7 mouse cellular contexts compared by ENCODE assay signal in the genomic region with DNA sequence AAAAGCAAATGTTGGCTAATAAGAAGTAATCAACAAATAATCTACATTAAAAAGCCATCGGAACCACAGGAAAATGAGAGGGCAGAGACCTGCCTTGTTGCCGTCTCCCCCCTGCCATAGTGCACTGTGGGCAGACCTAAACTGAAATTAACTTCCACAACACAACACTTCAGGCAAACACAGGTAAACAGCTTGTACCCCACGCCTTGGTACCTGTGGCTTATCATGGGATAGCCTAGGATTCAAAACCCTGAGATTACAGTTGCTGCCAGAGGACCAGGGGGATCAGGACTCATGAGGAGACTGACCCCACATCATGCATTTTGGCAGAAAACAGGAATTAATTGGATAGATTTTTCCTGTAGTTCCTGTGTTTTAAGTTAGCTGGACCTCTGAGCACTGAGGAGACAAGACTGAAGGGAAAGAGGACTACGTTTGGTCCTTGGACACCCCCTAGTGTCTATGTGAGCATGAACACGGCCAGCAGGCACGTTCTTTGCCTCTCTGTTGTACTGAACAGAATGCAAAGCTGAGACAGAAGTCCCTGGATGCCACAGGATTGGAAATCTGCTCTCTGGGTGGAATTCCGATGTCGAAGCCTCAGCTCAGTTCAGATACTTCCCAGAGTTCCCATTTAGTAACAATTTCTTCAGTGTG.
DNase-seq lines count a peak whose midpoint lies in the region; ATAC-seq lines count a peak whose summit lies in the region.

No protein-coding gene starts in this region.

- H3K36me3 ChIP-seq in hindbrain, embryonic 16.5 days (ENCODE audit: control insufficient read depth, insufficient read depth, low read length): no peaks in the 10 kb centered on the region
- no peaks in the 10 kb centered on the region for H3K36me3 ChIP-seq in stomach, embryonic 16.5 days (ENCODE audit: control insufficient read depth, insufficient read depth, low read length)

- H3K4me1 ChIP-seq in hindbrain, embryonic 16.5 days (ENCODE audit: control insufficient read depth, insufficient read depth, low read depth, low read length): no peaks in the 10 kb centered on the region; the same call in 1 of the 2 replicates
- H3K4me1 ChIP-seq in stomach, embryonic 16.5 days (ENCODE audit: control insufficient read depth, insufficient read depth, low read length): no peaks in the 10 kb centered on the region

- 37% methylated on average over 8 of the region's 8 CpGs for WGBS in hindbrain, embryonic 16.5 days
- whole genome bisulfite sequencing in stomach, embryonic 16.5 days: 48% methylated on average over 8 of the region's 8 CpGs

- no peak overlapping the region for H3K4me3 ChIP-seq in hindbrain, embryonic 16.5 days (ENCODE audit: low read length)
- no peak overlapping the region for H3K4me3 ChIP-seq in stomach, embryonic 16.5 days (replicated peaks; ENCODE audit: low read length)

- H3K27ac ChIP-seq in hindbrain, embryonic 16.5 days (ENCODE audit: low read depth, low read length): peak overlapping the region; percentile 12; the same call in 1 of the 2 replicates
- H3K27ac ChIP-seq in stomach, embryonic 16.5 days (ENCODE audit: low read length): no peak overlapping the region

- H3K4me2 ChIP-seq in hindbrain, embryonic 16.5 days (ENCODE audit: low read length): no peak overlapping the region
- no peak overlapping the region for H3K4me2 ChIP-seq in stomach, embryonic 16.5 days (ENCODE audit: low read depth, low read length)

- H3K27me3 ChIP-seq in hindbrain, embryonic 16.5 days (replicated peaks; ENCODE audit: control insufficient read depth, insufficient read depth, low read length): no peaks in the 10 kb centered on the region
- no peaks in the 10 kb centered on the region for H3K27me3 ChIP-seq in stomach, embryonic 16.5 days (ENCODE audit: control insufficient read depth, insufficient read depth, low read length)

- peak; percentile 85 for DNase-seq in ES-CJ7 (ENCODE audit: low read depth, low spot score)
- peak; percentile 23 for DNase-seq in adrenal gland, adult 2 months
- DNase-seq in fibroblast of lung, adult 2 months (ENCODE audit: low read depth): peak; percentile 7
- peak; percentile 29 to 54 for DNase-seq in layer of hippocampus, postnatal 25 days (ENCODE audit: extremely low spot score in 1 of 2, low spot score in 1 of 2)

- H3K9me3 ChIP-seq in hindbrain, embryonic 16.5 days (ENCODE audit: control insufficient read depth, low read length): no peaks in the 10 kb centered on the region
- no peaks in the 10 kb centered on the region for H3K9me3 ChIP-seq in stomach, embryonic 16.5 days (replicated peaks; ENCODE audit: control insufficient read depth, low read length)

- peak; percentile 91 for ATAC-seq in hindbrain, embryonic 16.5 days
- ATAC-seq in megakaryocyte-erythroid progenitor cell, adult 5-6 weeks (replicated peaks; ENCODE audit: low FRiP score, low TSS enrichment, poor library complexity, severe bottlenecking): 0 out of 2 replicates have a peak, but pooled peaks have one; percentile 57
- peak; percentile 69; the same call in 1 of the 2 replicates for ATAC-seq in stomach, embryonic 16.5 days (ENCODE audit: insufficient read depth, low FRiP score)

- H3K9ac ChIP-seq in hindbrain, embryonic 16.5 days (ENCODE audit: low read depth, low read length): peak overlapping the region; percentile 17; the same call in 1 of the 2 replicates
- H3K9ac ChIP-seq in stomach, embryonic 16.5 days (ENCODE audit: low read length): no peak overlapping the region

Comparison
In these comparisons a context has a peak if more than half of its experiments do, and no peak if none do; other contexts are left out.
1. DNase-seq: peak in every context shown above with its lines; median percentile 85 in ES-CJ7; 42 in layer of hippocampus, postnatal 25 days; 23 in adrenal gland, adult 2 months; 7 in fibroblast of lung, adult 2 months.